Mouse (Mus musculus): ENCODE data around the gene Gm49373. TPM values are rescaled to one million over a fixed set of nuclear protein-coding genes. Genes with fewer than 3 reads are reported as not detected.

The Gm49373 gene
- total RNA-seq, 2 experiments from 2014 or later = 0.29 to 0.59 TPM

- peak; percentile 72 to 84 for DNase-seq (ENCODE audit: low spot score in 2 of 2)
Observed at GRCm38 (mm10) chr9:21029291-21030054, 43.4 kb downstream of the Gm49373 start, which contains the start of gene Icam4. Icam4 (plus strand) TSS chr9:21029373.

GRCm38 (mm10) chr9:21028560-21029110, 44.3 kb downstream of the Gm49373 start:
- DNase-seq (ENCODE audit: low spot score in 2 of 2) = no peak

GRCm38 (mm10) chr9:21027774-21028290, 45.1 kb downstream of the Gm49373 start:
- no peak for DNase-seq (ENCODE audit: low spot score in 2 of 2)

DNA sequence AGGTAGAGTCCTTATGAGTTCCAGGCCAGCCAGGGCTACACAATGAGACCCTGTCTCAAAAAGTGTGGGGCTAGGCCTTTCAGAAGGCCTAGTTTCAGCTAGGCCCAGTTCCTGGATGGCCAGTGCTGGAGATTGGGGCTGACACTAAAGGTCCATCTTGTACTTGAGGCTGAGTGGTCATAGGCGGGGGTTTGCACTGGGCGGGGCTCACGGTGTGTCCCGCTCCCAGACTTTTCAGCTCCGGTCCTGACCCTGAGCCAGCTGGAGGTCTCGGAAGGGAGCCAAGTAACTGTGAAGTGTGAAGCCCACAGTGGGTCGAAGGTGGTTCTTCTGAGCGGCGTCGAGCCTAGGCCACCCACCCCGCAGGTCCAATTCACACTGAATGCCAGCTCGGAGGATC, 46.0 kb downstream of the Gm49373 start:
- DNase-seq (ENCODE audit: low spot score in 2 of 2) = no peak

- no peak for DNase-seq (ENCODE audit: low spot score in 2 of 2)
Observed at GRCm38 (mm10) chr9:21025258-21025810, 47.6 kb downstream of the Gm49373 start.

DNA sequence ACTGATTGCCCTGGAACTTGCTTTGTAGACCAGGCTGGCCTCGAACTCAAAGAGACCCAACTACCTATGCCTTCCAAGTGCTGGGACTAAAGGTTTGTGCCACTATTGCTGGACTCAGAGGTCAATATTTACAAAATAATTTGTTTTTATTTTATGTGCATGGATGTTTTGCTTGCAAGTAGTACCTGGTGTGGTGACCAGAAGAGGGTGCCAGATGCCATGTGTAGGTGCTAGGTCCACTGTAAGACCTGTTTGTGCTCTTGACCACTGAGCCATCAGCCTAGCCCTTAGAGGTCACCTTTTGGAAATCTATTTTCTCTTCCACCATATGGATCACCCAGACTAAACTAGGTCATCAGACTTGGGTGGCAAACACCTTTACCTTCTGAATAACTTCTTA, 50.2 kb downstream of the Gm49373 start:
- no peak for DNase-seq (ENCODE audit: low spot score in 2 of 2)

DNA sequence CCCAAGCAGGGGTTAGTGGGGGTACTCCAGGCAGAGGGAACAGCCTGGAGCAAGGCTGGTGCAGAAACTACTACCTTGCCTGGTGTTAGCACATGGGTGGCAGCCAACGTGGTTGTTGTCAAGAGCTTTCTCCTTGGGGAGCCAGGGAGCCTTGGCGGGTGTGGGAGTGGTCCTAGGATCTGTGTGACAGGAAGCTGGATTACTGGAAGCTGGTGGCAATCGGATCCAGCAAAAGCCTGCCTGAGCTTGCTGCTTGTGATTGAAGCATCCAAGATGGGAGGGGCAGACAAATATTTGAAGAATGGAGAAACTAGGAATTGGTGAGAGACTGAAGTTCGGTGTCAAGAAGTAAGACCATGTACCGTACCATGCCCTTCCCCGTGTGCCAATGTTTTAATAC, 50.6 kb downstream of the Gm49373 start:
- no peak for DNase-seq (ENCODE audit: low spot score in 2 of 2)

DNA sequence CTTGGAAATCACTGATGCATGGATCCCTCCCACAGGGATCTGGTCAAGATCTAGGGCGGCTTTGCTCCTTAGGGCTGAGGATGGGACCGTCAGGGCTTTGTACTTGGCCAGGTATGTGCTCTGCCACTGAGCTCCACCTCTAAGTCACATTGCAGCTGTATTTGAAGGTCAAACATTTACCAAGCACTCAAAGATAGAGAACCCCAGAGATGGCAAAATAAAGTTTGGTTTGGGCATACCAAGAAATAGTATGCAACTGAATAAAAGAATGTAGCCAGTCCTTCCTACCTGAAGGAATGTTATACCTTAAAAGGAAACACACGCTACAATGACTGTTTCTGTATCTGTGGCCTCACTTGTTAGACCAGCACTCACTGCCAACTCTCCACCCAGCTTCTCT, 51.5 kb downstream of the Gm49373 start:
- no peak for DNase-seq (ENCODE audit: low spot score in 2 of 2)

DNA sequence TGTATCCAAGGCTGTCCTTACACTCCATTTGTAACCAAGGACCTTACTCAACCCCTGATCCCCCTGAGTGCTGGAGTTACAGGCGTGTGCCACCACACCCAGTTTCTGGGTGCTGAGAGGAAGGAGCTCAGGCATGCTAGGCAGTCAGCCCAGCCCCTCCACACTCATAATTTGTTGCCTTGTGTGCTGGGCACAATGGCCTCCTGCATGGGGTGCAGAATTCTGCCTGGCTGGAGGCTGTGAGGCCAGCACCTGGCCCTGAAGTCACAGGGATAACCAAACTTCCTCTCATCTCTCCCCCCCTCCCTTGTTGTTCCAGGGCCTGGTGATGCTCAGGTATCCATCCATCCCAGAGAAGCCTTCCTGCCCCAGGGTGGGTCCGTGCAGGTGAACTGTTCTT, 54.3 kb downstream of the Gm49373 start:
- DNase-seq (ENCODE audit: low spot score in 2 of 2) = no peak

DNA sequence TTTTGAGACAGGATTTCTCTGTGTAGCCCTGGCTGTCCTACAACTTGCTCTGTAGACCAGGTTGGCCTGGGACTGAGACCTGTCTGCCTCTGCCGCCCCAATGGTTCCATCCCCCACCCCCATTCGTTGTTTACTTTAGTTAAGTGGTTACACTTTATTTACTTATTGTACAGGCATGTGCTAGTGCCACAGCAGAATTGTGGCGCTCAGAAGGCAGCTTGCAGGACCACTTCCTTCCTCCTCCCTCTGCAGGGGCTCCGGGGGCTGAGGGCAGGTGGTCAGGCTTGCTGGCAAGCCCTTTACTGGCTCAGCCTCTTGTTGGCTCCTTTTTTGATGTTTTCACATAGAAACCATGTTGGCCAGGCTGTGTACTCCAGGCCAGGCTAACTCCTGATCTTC, 55.7 kb downstream of the Gm49373 start:
- DNase-seq (ENCODE audit: low spot score in 2 of 2) = no peak

DNA sequence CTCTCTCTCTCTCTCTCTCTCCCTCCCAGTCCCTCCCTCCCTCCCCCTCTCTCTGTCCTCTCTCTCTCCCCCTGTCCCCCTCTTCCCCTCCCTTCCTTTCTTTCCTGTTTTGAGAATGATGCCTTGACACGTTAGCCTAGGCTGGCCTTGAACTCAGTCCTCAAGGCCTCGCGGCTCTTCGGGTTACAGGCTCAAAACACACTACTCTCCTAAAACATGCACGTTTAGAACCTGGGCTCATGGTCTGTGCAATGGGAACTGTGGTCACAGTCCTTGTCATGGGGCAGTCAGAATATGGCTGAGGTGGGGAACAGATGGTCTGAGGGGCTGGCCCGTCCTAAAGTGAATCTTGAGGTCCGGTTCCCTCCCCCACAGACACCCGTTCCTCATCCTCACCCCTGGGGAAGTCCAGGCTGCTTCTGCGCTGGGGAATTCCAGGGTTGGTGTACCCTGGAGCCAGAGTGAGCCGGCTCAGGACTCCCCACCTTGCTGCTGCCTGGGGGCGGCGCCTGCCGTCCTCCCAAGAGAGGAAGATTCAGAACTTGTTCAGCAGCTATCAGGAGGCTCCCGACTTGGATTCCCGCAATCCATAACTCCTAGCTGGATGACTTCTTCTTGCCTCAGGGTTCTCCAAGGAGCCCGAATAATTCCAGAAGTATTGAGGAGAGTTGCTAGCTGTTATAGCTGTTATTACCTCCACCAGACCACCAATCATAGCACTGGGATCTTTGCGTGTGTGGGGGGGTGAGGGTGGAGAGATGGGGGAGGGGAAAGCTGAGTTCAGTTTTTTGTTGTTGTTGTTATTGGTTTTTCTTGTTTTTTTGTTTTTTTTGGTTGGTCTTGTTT, 56.3 kb downstream of the Gm49373 start:
- DNase-seq (ENCODE audit: low spot score in 2 of 2) = no peak

DNA sequence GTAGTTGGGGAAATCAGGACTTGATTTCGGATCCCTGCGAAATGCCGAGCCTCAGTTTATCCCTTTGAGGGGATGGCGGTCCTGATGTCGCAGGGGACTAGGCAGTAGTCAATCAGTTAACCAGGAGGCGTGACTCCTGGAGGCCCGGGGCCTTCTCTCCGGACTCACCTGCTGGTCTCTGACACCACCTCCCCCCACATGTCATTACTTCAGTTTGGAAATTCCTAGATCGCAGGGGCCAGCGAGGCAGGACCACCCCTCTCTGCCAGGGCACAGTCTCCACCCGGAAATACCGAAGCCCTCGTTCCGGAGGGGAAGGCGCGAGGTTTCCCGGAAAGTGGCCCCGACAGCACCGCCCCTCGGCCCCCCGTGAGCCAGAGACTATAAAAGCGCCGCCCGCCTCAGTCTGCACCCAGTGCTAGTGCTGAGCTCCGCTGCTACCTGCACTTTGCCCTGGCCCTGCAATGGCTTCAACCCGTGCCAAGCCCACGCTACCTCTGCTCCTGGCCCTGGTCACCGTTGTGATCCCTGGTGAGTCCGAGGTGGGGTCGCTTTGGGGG, 57.2 kb downstream of the Gm49373 start, which contains the start of gene Icam1:
Icam1 (plus strand) TSS at position 415 of the 560 bp plus-strand sequence.
- DNase-seq (ENCODE audit: low spot score in 2 of 2) = peak; percentile 55 to 62

DNA sequence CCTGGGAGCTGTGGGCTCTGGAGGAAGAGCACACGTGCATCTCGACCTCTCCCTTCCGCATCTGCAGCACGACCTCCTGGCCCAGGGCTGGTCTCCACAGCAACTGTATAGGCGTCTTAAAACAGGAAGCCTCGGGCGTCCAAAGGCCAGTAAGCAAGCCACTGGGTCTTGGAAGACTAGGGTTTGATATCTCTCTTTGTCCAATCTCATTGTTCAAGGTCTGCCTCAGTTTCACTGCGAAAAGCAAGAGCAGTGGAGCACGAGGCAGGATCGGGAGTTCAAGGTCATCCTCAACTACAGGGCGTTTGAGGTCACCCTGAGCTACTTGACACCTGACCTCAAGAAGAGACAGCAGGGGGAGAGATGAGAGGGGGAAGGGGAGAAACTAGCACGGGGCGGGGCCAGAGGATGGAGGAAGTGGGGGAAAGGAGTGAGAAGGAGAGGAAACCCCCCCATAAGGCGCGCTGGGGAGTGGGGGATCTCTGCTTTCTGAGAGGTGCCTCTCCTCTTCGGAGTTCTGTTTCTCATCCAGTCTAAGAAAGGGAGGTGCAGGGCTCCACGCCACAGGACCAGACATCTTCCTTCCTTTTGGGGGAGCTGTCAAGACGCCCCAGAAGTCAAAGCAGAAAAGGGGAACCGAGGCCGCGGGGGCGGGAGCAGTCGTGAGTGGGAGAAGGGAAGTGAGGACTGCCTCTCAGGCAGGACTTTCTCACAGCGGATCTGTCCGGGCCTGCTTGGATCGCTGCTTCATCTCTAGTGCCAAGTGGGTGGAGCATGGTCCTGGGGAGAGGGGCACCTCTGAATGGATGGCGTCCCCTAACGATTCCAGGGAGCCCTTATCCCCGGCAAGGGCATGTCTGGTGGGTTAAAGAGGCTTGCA, 58.0 kb downstream of the Gm49373 start:
- DNase-seq (ENCODE audit: low spot score in 2 of 2) = peak in 1 of 2 experiments; percentile 61

Small RNA genes within 50 kb of the gene (microRNA-seq; reads per million reads assigned to microRNA genes)
- not detected for gene Mir1900
- gene Mir7082 = not detected

Other genes with a start within 250 kb of the Gm49373 start
- 1 to 10 TPM; 8.2 to 9.7 TPM for gene A230050P20Rik, start 204.5 kb downstream of the Gm49373 start, total RNA-seq (2021)
- gene Angptl6, start 193.4 kb downstream of the Gm49373 start, total RNA-seq (2021) = 1 to 10 TPM; 3.9 to 4.5 TPM
- 10 to 100 TPM; 25.0 to 28.7 TPM for gene Ppan, start 184.9 kb downstream of the Gm49373 start, total RNA-seq (2021)
- gene Eif3g, start 174.5 kb downstream of the Gm49373 start, total RNA-seq (2021) = 100 to 1,000 TPM; 146 to 158 TPM
- 10 to 100 TPM; 44.5 to 46.0 TPM for gene Dnmt1, start 113.2 kb downstream of the Gm49373 start, total RNA-seq (2021)
- 10 to 100 TPM; 19.8 to 20.2 TPM for gene S1pr2, start 96.3 kb downstream of the Gm49373 start, total RNA-seq (2021)
- 10 to 100 TPM; 42.7 to 49.2 TPM for gene Mrpl4, start 70.4 kb downstream of the Gm49373 start, total RNA-seq (2021)
- 1 to 10 TPM; 5.4 to 6.7 TPM for gene Icam1, start 57.1 kb downstream of the Gm49373 start, total RNA-seq (2021)
- not detected for gene Icam4, start 43.7 kb downstream of the Gm49373 start, total RNA-seq (2021)
- under 1 TPM in 1 of 2 experiments, not detected in 1; 0.08 TPM for gene Icam5, start 41.0 kb downstream of the Gm49373 start, total RNA-seq (2021)
- not detected for gene Zglp1, start 6.0 kb downstream of the Gm49373 start, total RNA-seq (2021)
- 10 to 100 TPM; 28.6 to 31.6 TPM for gene Fdx1l, start 518 bp upstream of the Gm49373 start, total RNA-seq (2021)
- 1 to 10 TPM; 1.3 to 1.7 TPM for gene Gm38431, start 18.9 kb upstream of the Gm49373 start, total RNA-seq (2021)
- gene Raver1, start 18.9 kb upstream of the Gm49373 start, total RNA-seq (2021) = 10 to 100 TPM; 33.0 to 37.3 TPM
- gene Tyk2, start 58.1 kb upstream of the Gm49373 start, total RNA-seq (2021) = 1 to 10 TPM; 9.3 TPM
- gene Cdc37, start 76.9 kb upstream of the Gm49373 start, total RNA-seq (2021) = 100 to 1,000 TPM; 160 to 163 TPM
- 10 to 100 TPM; 11.6 to 13.8 TPM for gene Pde4a, start 92.6 kb upstream of the Gm49373 start, total RNA-seq (2021)
- 10 to 100 TPM; 52.2 to 55.0 TPM for gene Keap1, start 166.3 kb upstream of the Gm49373 start, total RNA-seq (2021)
- under 1 TPM; 0.26 to 0.32 TPM for gene S1pr5, start 175.3 kb upstream of the Gm49373 start, total RNA-seq (2021)
- gene Atg4d, start 192.2 kb upstream of the Gm49373 start, total RNA-seq (2021) = 10 to 100 TPM; 28.0 to 30.0 TPM
- 10 to 100 TPM; 18.1 to 21.3 TPM for gene Kri1, start 214.9 kb upstream of the Gm49373 start, total RNA-seq (2021)
- gene Cdkn2d, start 218.3 kb upstream of the Gm49373 start, total RNA-seq (2021) = 10 to 100 TPM; 20.5 to 24.0 TPM
- gene Ap1m2, start 239.2 kb upstream of the Gm49373 start, total RNA-seq (2021) = not detected
- 100 to 1,000 TPM; 139 to 151 TPM for gene Slc44a2, start 247.6 kb upstream of the Gm49373 start, total RNA-seq (2021)

Data from gastrocnemius, postnatal 4 days (tissue).